Mouse (Mus musculus): ENCODE results near the gene Msrb1.

GRCm38 (mm10) chr17:24725637-24726390 is 10.6 kb upstream of the Msrb1 start:
- TF ChIP-seq CTCF (IDR thresholded peaks at IDR 0.05): no peak
- TF ChIP-seq EP300 (IDR thresholded peaks at IDR 0.05): no peak
